Mouse (Mus musculus) CD4-positive naive resting alpha-beta T cell, adult 57 days (primary cell): ENCODE measurements around the gene Gm49320. TPM values are rescaled to one million over a fixed set of nuclear protein-coding genes. Genes with fewer than 3 reads are reported as not detected.

Source experiments
- total RNA-seq: library from RNA; stranded (reverse); gene quantifications from one replicate; pipeline ENCODE4 v1.2.4, GENCODE M21; 2023

Gm49320 gene
- total RNA-seq, result 2.1 TPM

GRCm38 (mm10) chr8:4238434-4239192 lies at the start of gene Gm49320, which contains the start of gene Map2k7:
Gm49320 (plus strand) TSS chr8:4238865.
Map2k7 (plus strand) TSS chr8:4238740.

GRCm38 (mm10) chr8:4216791-4217621 lies 21.7 kb upstream of the Gm49320 start, which contains the start of gene Prr36:
Prr36 (minus strand) TSS chr8:4217459.

DNA sequence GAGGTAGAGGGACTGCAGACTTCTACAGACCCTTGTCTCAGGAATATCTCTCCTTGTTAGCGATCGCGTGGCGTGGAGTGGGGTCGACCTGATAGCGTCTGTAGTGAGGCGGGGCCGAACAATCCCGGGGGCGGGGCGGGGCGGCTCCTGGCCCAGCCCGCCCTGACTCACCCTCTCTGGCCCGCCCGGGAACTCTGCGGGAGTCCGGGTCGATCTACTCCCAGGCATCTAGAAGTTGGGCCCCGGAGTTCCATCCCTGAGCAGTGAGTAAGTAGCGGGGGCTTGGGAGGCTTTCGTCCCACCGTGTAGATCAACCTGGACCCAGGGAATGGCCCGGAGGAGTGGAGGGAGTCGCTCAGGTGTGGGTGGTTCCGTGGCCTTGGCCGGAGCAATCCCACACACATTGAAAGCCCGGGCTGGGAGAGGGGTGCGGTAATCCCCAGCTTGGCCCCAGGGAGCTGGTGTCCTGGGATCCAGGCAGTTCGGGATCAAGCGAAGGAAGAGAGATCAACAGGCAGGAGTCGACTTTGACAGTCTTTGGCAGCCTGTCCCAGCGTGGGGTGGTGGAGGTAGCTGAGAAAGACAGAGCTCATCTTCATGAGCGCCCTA lies 11.8 kb upstream of the Gm49320 start, which contains the start of gene Lrrc8e:
TSS of gene Lrrc8e (plus strand) at position 89 of the 609 bp plus-strand sequence.

GRCm38 (mm10) chr8:4247951-4248540 lies 9.4 kb downstream of the Gm49320 start, which contains the start of gene Tgfbr3l:
Tgfbr3l (plus strand) TSS chr8:4248214.

DNA sequence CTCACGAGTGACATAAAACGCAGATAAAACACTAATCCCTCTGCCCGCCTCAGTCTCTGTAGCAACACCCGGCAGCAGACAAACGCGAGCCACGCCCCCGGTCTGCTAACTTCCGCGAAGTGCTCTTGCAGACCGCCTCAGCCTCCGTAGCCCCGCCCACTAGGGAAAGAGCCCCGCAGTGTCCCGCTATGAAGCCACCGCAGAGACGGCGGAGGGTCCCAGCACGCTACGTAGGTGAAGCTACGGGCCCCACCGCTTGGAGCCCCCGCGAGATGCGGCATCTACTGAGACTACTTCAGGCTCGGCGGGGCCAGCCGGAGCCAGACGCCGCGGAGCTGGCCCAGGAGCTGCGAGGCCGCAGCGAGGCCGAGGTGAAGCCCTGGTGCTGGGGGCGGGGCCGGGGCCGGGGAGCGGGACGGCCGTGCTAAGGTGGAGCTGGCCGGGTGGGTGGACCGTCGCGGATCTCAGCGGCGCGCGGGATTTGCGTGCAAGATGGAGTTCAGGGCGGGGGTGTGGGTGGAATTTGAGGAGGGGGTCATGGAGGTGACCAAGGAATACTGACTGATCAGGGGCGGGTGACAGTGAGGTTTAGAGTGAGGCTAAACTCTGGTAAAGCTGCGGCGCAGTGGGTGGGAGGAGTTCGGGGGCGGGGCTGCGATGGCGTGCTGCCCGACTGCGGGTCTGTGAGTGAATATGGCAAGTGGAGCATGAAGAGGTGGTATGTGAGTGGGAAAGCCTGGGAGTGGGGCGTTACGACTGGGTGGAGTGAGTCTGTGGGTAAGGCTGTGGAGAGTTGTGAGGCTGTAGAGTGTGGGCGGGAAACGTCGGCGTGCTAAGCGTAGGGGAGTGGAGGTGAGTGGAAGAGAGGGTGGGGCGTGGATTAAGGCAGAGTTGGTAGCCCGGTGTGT lies 14.5 kb downstream of the Gm49320 start, which contains the start of gene Snapc2:
TSS of gene Snapc2 (plus strand) at position 147 of the 908 bp plus-strand sequence.

DNA sequence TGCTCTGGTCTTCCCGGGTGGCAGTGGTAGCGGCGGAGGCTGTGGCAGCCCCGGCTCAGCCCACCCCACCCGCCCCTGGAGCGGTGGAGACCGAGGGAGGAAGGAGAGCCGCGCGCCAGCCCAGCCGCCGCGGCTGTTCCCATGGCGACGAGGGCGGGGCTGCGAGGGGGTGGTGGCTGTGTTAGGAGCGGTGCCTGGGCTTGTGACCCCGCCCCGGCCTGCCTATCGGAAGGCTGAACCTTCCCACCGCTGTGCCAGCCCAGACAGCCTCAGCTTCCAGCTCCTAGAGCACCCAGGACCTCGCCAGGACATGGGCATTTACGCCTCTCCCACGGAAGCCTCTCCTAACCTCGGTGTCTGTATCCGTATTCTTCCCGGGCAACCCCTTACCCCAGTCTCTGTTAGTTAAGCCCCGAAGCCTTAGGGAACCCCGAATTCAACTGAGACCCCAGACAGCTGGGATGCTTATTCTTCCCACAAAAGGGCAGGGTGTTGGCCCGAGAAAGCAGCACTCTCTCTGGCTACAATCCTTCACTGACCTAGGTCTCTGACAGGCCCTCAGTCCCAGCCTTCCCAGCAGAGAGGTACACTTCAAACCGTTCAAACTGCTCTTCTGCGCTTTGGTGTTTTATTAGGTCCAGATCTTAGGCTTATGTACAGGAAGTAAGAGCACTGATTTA lies 20.6 kb downstream of the Gm49320 start, which contains the start of gene Ctxn1:
TSS of gene Ctxn1 (minus strand) at position 150 of the 680 bp plus-strand sequence.

GRCm38 (mm10) chr8:4275275-4276110 lies 36.8 kb downstream of the Gm49320 start, which contains the start of gene Timm44:
Timm44 (minus strand) TSS chr8:4275913.

Other genes starting within 250 kb of the Gm49320 start
- gene Cd209f, start 133.0 kb upstream of the Gm49320 start, total RNA-seq, result not detected
- gene Cd209g, start 104.8 kb upstream of the Gm49320 start, total RNA-seq, result not detected
- gene Evi5l, start 72.3 kb upstream of the Gm49320 start, total RNA-seq, result 18.8 TPM
- gene Prr36, start 21.4 kb upstream of the Gm49320 start, total RNA-seq, result 0.12 TPM
- not detected for gene Lrrc8e, start 12.0 kb upstream of the Gm49320 start, total RNA-seq
- gene Map2k7, start 125 bp upstream of the Gm49320 start, total RNA-seq, result 132 TPM
- gene Tgfbr3l, start 9.3 kb downstream of the Gm49320 start, total RNA-seq, result 36.6 TPM
- 16.0 TPM for gene Snapc2, start 14.2 kb downstream of the Gm49320 start, total RNA-seq
- 0.47 TPM for gene Ctxn1, start 20.4 kb downstream of the Gm49320 start, total RNA-seq
- 75.6 TPM for gene Timm44, start 37.0 kb downstream of the Gm49320 start, total RNA-seq
- 20.5 TPM for gene Ccl25, start 86.3 kb downstream of the Gm49320 start, total RNA-seq
- gene Elavl1, start 86.5 kb downstream of the Gm49320 start, total RNA-seq, result 103 TPM